In the genomic region with DNA sequence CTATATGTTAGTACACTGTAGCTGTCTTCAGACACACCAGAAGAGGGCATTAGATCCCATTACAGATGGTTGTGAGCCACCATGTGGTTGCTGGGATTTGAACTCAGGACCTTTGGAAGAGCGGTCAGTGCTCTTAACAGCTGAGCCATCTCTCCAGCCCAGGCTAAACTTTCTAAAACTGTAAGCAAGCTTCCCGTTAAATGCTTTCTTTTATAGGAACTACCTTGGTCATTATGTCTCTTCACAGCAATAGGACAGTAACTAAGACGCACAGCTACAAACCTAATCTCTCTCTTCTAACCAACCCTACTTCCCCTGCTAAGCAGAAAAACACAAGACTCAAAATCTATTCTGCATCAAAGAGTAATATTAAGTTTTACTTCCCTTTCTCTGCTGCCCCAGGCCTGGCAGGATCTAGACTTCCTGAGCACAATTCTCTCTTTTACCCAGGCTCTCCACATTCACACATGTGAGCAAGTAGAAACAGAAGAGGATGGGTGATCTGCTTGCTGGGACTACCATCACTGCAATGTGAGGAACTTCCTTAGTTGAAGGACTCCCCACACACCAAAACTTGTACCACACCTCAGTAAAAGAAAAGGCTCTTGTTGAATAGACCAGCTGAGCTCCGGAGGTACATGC, we compare ENCODE assay signal across 8 mouse cellular contexts. TPM values are rescaled to one million over a fixed set of nuclear protein-coding genes. Genes with fewer than 3 reads are reported as not detected.
A peak's percentile ranks its signal among the peaks of the same experiment; 100 is the strongest.
DNase-seq lines count a peak whose midpoint lies in the region; ATAC-seq and TF ChIP-seq lines count a peak whose summit lies in the region.

No protein-coding gene starts in this region.

- peak overlapping the region; percentile 58 for H3K4me2 ChIP-seq in heart, embryonic 11.5 days
- H3K4me2 ChIP-seq in hindbrain, embryonic 14.5 days (replicated peaks) = peak overlapping the region; percentile 39
- peak overlapping the region; percentile 42 for H3K4me2 ChIP-seq in midbrain, embryonic 12.5 days (replicated peaks)

- no peak for TF ChIP-seq CTCF in bone marrow, adult 2 months (IDR thresholded peaks at IDR 0.05; ENCODE audit: control insufficient read depth, insufficient read depth, low read length)

- peak overlapping the region; percentile 13 for H3K4me3 ChIP-seq in heart, embryonic 11.5 days (ENCODE audit: low read depth, low read length)
- no peak overlapping the region for H3K4me3 ChIP-seq in bone marrow, adult 2 months (replicated peaks; ENCODE audit: control insufficient read depth, low read depth, low read length)
- H3K4me3 ChIP-seq in hindbrain, embryonic 14.5 days (replicated peaks; ENCODE audit: low read length) = no peak overlapping the region; the same call in 1 of the 2 replicates
- peak overlapping the region; percentile 10; the same call in 1 of the 2 replicates for H3K4me3 ChIP-seq in midbrain, embryonic 12.5 days

- no peak for DNase-seq in heart, postnatal 36 days
- no peak for DNase-seq in hindbrain, embryonic 14.5 days (ENCODE audit: low spot score)
- no peak for DNase-seq in left cerebral cortex, postnatal 14 days (ENCODE audit: low spot score in 2 of 2)
- DNase-seq in urinary bladder, adult 2 months (ENCODE audit: low spot score) = no peak
- no peak for DNase-seq in spleen, adult 12 weeks (ENCODE audit: low spot score)

- 0 out of 2 replicates have a peak, but pooled peaks cover 2% of the 10 kb centered on the region for H3K4me1 ChIP-seq in heart, embryonic 11.5 days (ENCODE audit: control insufficient read depth, insufficient read depth, low read length)
- H3K4me1 ChIP-seq in bone marrow, adult 2 months (ENCODE audit: control insufficient read depth, insufficient read depth, low read length) = peaks cover 2% of the 10 kb centered on the region
- H3K4me1 ChIP-seq in hindbrain, embryonic 14.5 days (replicated peaks; ENCODE audit: control insufficient read depth, insufficient read depth, low read length) = 0 out of 2 replicates have a peak, but pooled peaks cover 8% of the 10 kb centered on the region
- H3K4me1 ChIP-seq in midbrain, embryonic 12.5 days = no peaks in the 10 kb centered on the region

- H3K9ac ChIP-seq in heart, embryonic 11.5 days (ENCODE audit: low read depth, low read length) = peak overlapping the region; percentile 1; the same call in 1 of the 2 replicates
- no peak overlapping the region for H3K9ac ChIP-seq in hindbrain, embryonic 14.5 days
- no peak overlapping the region; the same call in 1 of the 2 replicates for H3K9ac ChIP-seq in midbrain, embryonic 12.5 days (replicated peaks)

- intact Hi-C loops in heart, postnatal 36 days (cut with DNase I) = loop anchor here (1.0 to 2.0 kb wide), 3 partner anchors 16 to 76 kb away; a partner anchor contains a TSS
- intact Hi-C loops in left cerebral cortex, postnatal 14 days (cut with DNase I) = loop anchor here (5.0 kb wide), 1 partner anchor 43 kb away; a partner anchor contains a TSS

- H3K27me3 ChIP-seq in heart, embryonic 11.5 days (ENCODE audit: control insufficient read depth, insufficient read depth, low read length) = no peaks in the 10 kb centered on the region
- no peaks in the 10 kb centered on the region for H3K27me3 ChIP-seq in hindbrain, embryonic 14.5 days (ENCODE audit: control insufficient read depth, insufficient read depth, low read length)
- H3K27me3 ChIP-seq in midbrain, embryonic 12.5 days = no peaks in the 10 kb centered on the region

- no peak overlapping the region for H3K27ac ChIP-seq in heart, embryonic 11.5 days (ENCODE audit: low read depth, low read length)
- H3K27ac ChIP-seq in bone marrow, adult 2 months (ENCODE audit: control insufficient read depth, insufficient read depth, low read depth, low read length, poor library complexity) = peak overlapping the region; percentile 59; the same call in 1 of the 2 replicates
- no peak overlapping the region for H3K27ac ChIP-seq in hindbrain, embryonic 14.5 days
- H3K27ac ChIP-seq in midbrain, embryonic 12.5 days (replicated peaks) = no peak overlapping the region

- no peak for TF ChIP-seq POLR2A in bone marrow, adult 2 months (IDR thresholded peaks at IDR 0.05; ENCODE audit: borderline replicate concordance, control insufficient read depth, low read depth, low read length)

- 72% methylated on average over 4 of the region's 4 CpGs for WGBS in heart, embryonic 11.5 days (ENCODE audit: insufficient replicate concordance)
- 23% methylated on average over 4 of the region's 4 CpGs for WGBS in bone marrow, adult 2 months
- 76% methylated on average over 4 of the region's 4 CpGs for WGBS in hindbrain, embryonic 14.5 days
- 76% methylated on average over 4 of the region's 4 CpGs for WGBS in midbrain, embryonic 12.5 days

- H3K9me3 ChIP-seq in heart, embryonic 11.5 days (replicated peaks; ENCODE audit: control insufficient read depth, low read length) = no peaks in the 10 kb centered on the region
- H3K9me3 ChIP-seq in hindbrain, embryonic 14.5 days (ENCODE audit: control insufficient read depth, low read length) = no peaks in the 10 kb centered on the region
- no peaks in the 10 kb centered on the region for H3K9me3 ChIP-seq in midbrain, embryonic 12.5 days

- no peaks in the 10 kb centered on the region for H3K36me3 ChIP-seq in heart, embryonic 11.5 days (ENCODE audit: control insufficient read depth, insufficient read depth, low read length)
- peaks cover 3% of the 10 kb centered on the region; the same call in 1 of the 2 replicates for H3K36me3 ChIP-seq in hindbrain, embryonic 14.5 days (replicated peaks; ENCODE audit: control insufficient read depth, insufficient read depth)
- H3K36me3 ChIP-seq in midbrain, embryonic 12.5 days = no peaks in the 10 kb centered on the region

- 0 out of 2 replicates have a peak, but pooled peaks have one; percentile 11 for ATAC-seq in heart, embryonic 11.5 days (replicated peaks; ENCODE audit: insufficient number of reproducible peaks, low FRiP score, low TSS enrichment)
- ATAC-seq in hindbrain, embryonic 14.5 days (ENCODE audit: low FRiP score) = no peak
- ATAC-seq in midbrain, embryonic 12.5 days (ENCODE audit: low FRiP score, low read depth) = no peak

RNA-seq across cellular contexts. Expression of a gene that starts 10.1 kb away (rescaled TPM):
- 14.5 and 18.7 TPM in 2 replicates for polyA plus RNA-seq in heart, embryonic 11.5 days (2014; fragmentation: Nextera tagmentation; extraction: Ambion mirVana)
- total RNA-seq in heart, postnatal 36 days (2021) = 10 to 100 TPM; 19.3 TPM
- 26.2 and 36.1 TPM in 2 replicates for polyA plus RNA-seq in bone marrow, adult 2 months (2011; ENCODE audit: insufficient read depth, insufficient read length, low replicate concordance, missing spikeins)
- polyA plus RNA-seq in hindbrain, embryonic 14.5 days (2014; fragmentation: Nextera tagmentation; extraction: Ambion mirVana) = 13.7 and 14.5 TPM in 2 replicates
- polyA plus RNA-seq in midbrain, embryonic 12.5 days (2016; fragmentation: Nextera tagmentation; extraction: Ambion mirVana) = 25.6 and 26.6 TPM in 2 replicates
- 1 to 10 TPM; 8.1 to 9.3 TPM for total RNA-seq in left cerebral cortex, postnatal 14 days (2021)
- polyA plus RNA-seq in urinary bladder, adult 2 months (2012; rRNA removed) = 56.9 and 61.6 TPM in 2 replicates

RNA-seq across cellular contexts. Expression of a gene that starts 11.8 kb away (rescaled TPM):
- 7.7 and 8.0 TPM in 2 replicates for polyA plus RNA-seq in heart, embryonic 11.5 days (2014; fragmentation: Nextera tagmentation; extraction: Ambion mirVana)
- total RNA-seq in heart, postnatal 36 days (2021) = 1 to 10 TPM; 7.2 to 8.8 TPM
- 7.0 and 9.8 TPM in 2 replicates for polyA plus RNA-seq in bone marrow, adult 2 months (2011; ENCODE audit: insufficient read depth, insufficient read length, low replicate concordance, missing spikeins)
- 14.5 and 16.3 TPM in 2 replicates for polyA plus RNA-seq in hindbrain, embryonic 14.5 days (2014; fragmentation: Nextera tagmentation; extraction: Ambion mirVana)
- polyA plus RNA-seq in midbrain, embryonic 12.5 days (2016; fragmentation: Nextera tagmentation; extraction: Ambion mirVana) = 20.1 and 22.5 TPM in 2 replicates
- total RNA-seq in left cerebral cortex, postnatal 14 days (2021) = 10 to 100 TPM; 11.4 to 12.0 TPM
- 12.5 TPM in 2 replicates for polyA plus RNA-seq in urinary bladder, adult 2 months (2012; rRNA removed)

RNA-seq across cellular contexts. Expression of a gene that starts 13.4 kb away (rescaled TPM):
- 2,515 and 2,664 TPM in 2 replicates for polyA plus RNA-seq in heart, embryonic 11.5 days (2014; fragmentation: Nextera tagmentation; extraction: Ambion mirVana)
- 1,000 to 10,000 TPM; 1,509 to 1,535 TPM for total RNA-seq in heart, postnatal 36 days (2021)
- polyA plus RNA-seq in bone marrow, adult 2 months (2011; ENCODE audit: insufficient read depth, insufficient read length, low replicate concordance, missing spikeins) = 2,208 and 2,695 TPM in 2 replicates
- 2,254 and 2,846 TPM in 2 replicates for polyA plus RNA-seq in hindbrain, embryonic 14.5 days (2014; fragmentation: Nextera tagmentation; extraction: Ambion mirVana)
- polyA plus RNA-seq in midbrain, embryonic 12.5 days (2016; fragmentation: Nextera tagmentation; extraction: Ambion mirVana) = 2,391 and 2,602 TPM in 2 replicates
- total RNA-seq in left cerebral cortex, postnatal 14 days (2021) = 1,000 to 10,000 TPM; 1,939 to 2,055 TPM
- polyA plus RNA-seq in urinary bladder, adult 2 months (2012; rRNA removed) = 2,645 and 3,313 TPM in 2 replicates

RNA-seq across cellular contexts. Expression of a gene that starts 30.0 kb away (rescaled TPM):
- 162 and 163 TPM in 2 replicates for polyA plus RNA-seq in heart, embryonic 11.5 days (2014; fragmentation: Nextera tagmentation; extraction: Ambion mirVana)
- 10 to 100 TPM; 43.4 to 50.5 TPM for total RNA-seq in heart, postnatal 36 days (2021)
- 80.3 and 116 TPM in 2 replicates for polyA plus RNA-seq in bone marrow, adult 2 months (2011; ENCODE audit: insufficient read depth, insufficient read length, low replicate concordance, missing spikeins)
- polyA plus RNA-seq in hindbrain, embryonic 14.5 days (2014; fragmentation: Nextera tagmentation; extraction: Ambion mirVana) = 129 and 149 TPM in 2 replicates
- polyA plus RNA-seq in midbrain, embryonic 12.5 days (2016; fragmentation: Nextera tagmentation; extraction: Ambion mirVana) = 164 and 170 TPM in 2 replicates
- 10 to 100 TPM; 67.1 to 68.6 TPM for total RNA-seq in left cerebral cortex, postnatal 14 days (2021)
- 74.1 and 75.9 TPM in 2 replicates for polyA plus RNA-seq in urinary bladder, adult 2 months (2012; rRNA removed)

RNA-seq across cellular contexts. Expression of a gene that starts 37.3 kb away (rescaled TPM):
- 3.3 and 5.4 TPM in 2 replicates for polyA plus RNA-seq in heart, embryonic 11.5 days (2014; fragmentation: Nextera tagmentation; extraction: Ambion mirVana)
- total RNA-seq in heart, postnatal 36 days (2021) = 1 to 10 TPM; 2.8 to 3.2 TPM
- polyA plus RNA-seq in bone marrow, adult 2 months (2011; ENCODE audit: insufficient read depth, insufficient read length, low replicate concordance, missing spikeins) = 0.79 and 2.4 TPM in 2 replicates
- polyA plus RNA-seq in hindbrain, embryonic 14.5 days (2014; fragmentation: Nextera tagmentation; extraction: Ambion mirVana) = 5.8 and 6.1 TPM in 2 replicates
- 2.7 and 3.0 TPM in 2 replicates for polyA plus RNA-seq in midbrain, embryonic 12.5 days (2016; fragmentation: Nextera tagmentation; extraction: Ambion mirVana)
- total RNA-seq in left cerebral cortex, postnatal 14 days (2021) = 10 to 100 TPM; 19.1 to 21.7 TPM
- 3.0 and 3.3 TPM in 2 replicates for polyA plus RNA-seq in urinary bladder, adult 2 months (2012; rRNA removed)

Comparison
In these comparisons a context has a peak if more than half of its experiments do, and no peak if none do; other contexts are left out.
1. H3K4me3 ChIP-seq: peak in heart, embryonic 11.5 days (single experiment) and midbrain, embryonic 12.5 days (single experiment); none in bone marrow, adult 2 months (single experiment) and hindbrain, embryonic 14.5 days (single experiment).
2. Peak in every context shown above with its lines, with median percentiles within 50 percentile points of each other: H3K4me2 ChIP-seq.